Mouse (Mus musculus): ENCODE data around the gene Susd1. TPM values are rescaled to one million over a fixed set of nuclear protein-coding genes. Genes with fewer than 3 reads are reported as not detected.

Susd1 gene
- 216 TPM in 1 of 2 replicates, not detected in the other for polyA plus RNA-seq (2012; ENCODE audit: insufficient read depth, insufficient read length, low replicate concordance, missing spikeins)

DNA sequence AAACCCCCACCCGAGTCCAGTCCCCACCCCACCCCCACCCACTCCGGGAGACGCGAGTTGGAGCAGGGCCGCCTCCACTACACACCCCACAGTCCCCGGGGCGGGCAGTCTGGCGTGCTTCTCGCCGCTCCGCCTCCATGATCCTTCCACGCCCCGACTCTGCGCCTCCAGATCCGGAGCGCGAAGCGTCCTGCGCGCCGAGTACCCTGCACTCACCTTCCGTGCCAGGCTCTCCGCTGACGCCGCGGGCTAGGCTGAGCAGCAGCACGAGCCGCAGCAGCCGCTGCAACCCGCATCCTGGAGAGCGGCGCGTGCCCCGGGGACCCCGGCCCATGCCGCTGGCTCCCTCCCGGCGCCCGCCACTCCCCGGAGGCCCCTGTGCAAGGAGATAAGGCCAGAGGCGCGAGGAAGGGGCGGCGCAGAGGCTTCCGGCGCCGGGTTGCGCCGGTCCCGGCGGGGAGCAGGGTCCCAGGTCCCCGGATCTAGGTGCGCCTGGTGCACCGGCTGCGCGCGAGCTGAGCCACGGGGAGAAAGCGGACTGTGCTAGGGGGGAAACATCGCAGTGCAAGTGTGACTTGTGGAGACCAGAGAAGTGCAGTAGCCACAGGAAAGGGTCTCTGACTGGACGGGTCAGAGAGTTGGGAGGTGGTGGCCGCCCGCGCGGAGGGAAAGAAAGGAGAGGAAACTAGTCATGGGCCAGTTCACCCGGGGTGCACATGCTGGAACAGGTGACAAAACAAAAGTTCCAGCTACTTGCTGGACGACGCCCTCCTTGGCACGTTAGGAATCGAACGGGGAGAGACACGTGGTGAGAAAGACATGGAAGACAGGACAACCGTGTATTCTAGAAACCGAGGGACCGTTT, at the start of gene Susd1:
Susd1 (minus strand) TSS at position 644 of the 865 bp plus-strand sequence.
- Histone ChIP-seq H3K27ac (ENCODE audit: insufficient read depth, low read depth, low read length) (no peak within 1 kb of the TSS), H3K4me3 (ENCODE audit: insufficient read depth, low read depth, low read length) (peak within 1 kb of the TSS; percentile 72), H3K4me1 (ENCODE audit: control insufficient read depth, insufficient read depth, low read length) (peaks cover 2% of the 10 kb centered on the region; the same call in 1 of the 2 replicates)
- TF ChIP-seq POLR2A (IDR thresholded peaks at IDR 0.05; ENCODE audit: insufficient read depth, low read depth, low read length), result no peak
- WGBS, result under 1% methylated on average over 75 of the region's 75 CpGs

DNA sequence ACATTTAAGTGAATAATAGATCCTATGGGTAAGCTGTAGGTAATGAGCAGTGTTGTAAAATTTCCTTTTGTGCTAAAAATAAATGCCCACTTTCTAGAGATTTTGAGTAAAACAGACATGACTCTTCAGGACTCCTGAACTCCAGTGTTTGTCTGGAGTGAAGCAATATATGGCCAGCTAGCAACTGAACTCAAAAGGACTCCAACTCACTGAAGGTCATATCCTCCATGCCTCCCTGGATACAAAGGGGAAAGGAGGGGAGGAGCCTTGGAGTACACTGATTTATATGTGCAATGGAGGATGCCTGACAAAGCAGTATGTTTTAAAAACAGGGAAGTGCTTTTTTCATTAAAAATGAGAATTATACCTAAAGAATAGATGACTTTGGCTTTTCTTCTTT, 32.9 kb upstream of the Susd1 start:
- no peak overlapping the region for H3K4me3 ChIP-seq (ENCODE audit: insufficient read depth, low read depth, low read length)
- H3K27ac ChIP-seq (ENCODE audit: insufficient read depth, low read depth, low read length), result no peak overlapping the region
- no peaks in the 10 kb centered on the region for H3K4me1 ChIP-seq (ENCODE audit: control insufficient read depth, insufficient read depth, low read length)
- TF ChIP-seq CTCF (IDR thresholded peaks at IDR 0.05; ENCODE audit: insufficient read depth, low read depth, low read length) (no peak), POLR2A (IDR thresholded peaks at IDR 0.05; ENCODE audit: insufficient read depth, low read depth, low read length) (no peak)

DNA sequence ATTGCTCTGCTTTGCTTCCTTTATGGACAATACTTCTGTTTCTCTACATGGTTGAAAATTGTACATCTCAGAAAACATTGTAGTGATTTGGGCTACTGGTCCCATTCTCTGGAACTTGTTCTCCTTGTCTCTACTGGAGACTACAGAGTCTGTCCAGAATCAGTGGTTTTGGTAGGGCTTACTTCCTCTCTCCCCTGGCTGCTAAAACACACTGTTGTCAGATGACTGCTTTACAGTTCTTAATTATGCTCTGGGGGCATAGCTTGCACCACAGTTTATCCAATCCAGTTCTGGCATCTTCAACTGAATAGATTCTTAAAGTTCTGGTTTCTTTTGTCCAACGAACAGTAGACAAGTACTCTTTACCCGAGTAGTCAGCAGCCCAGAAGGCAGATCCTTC, 27.0 kb upstream of the Susd1 start:
- H3K27ac ChIP-seq (ENCODE audit: insufficient read depth, low read depth, low read length), result no peak overlapping the region
- TF ChIP-seq CTCF (IDR thresholded peaks at IDR 0.05; ENCODE audit: insufficient read depth, low read depth, low read length) (no peak), POLR2A (IDR thresholded peaks at IDR 0.05; ENCODE audit: insufficient read depth, low read depth, low read length) (no peak)
- H3K4me1 ChIP-seq (ENCODE audit: control insufficient read depth, insufficient read depth, low read length), result no peaks in the 10 kb centered on the region
- 64% methylated on average over 2 of the region's 2 CpGs for WGBS
- H3K4me3 ChIP-seq (ENCODE audit: insufficient read depth, low read depth, low read length), result no peak overlapping the region

DNA sequence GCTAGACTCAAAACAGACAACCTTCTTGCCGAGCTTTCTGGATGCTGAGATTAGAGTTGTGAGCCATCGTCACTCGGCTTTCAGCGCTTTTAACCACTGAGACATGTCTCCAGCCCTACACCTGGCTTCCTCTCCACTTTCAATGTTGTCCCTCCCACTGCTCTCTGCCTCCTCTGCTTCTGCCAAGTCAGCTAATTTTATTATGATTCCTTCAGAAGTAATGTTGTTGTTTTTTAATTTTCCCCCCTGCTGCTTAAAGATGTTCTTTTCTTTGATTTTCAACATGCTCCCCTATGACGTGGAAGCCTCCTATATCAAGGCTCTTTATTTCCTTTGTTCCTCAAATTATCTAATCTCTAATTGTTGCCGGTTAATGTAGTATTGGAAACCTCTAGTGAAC, 26.2 kb upstream of the Susd1 start:
- Histone ChIP-seq H3K4me3 (ENCODE audit: insufficient read depth, low read depth, low read length) (no peak overlapping the region), H3K27ac (ENCODE audit: insufficient read depth, low read depth, low read length) (no peak overlapping the region), H3K4me1 (ENCODE audit: control insufficient read depth, insufficient read depth, low read length) (no peaks in the 10 kb centered on the region)
- WGBS, result 77% methylated on average over 6 of the region's 6 CpGs
- no peak for TF ChIP-seq POLR2A (IDR thresholded peaks at IDR 0.05; ENCODE audit: insufficient read depth, low read depth, low read length)
- no peak for TF ChIP-seq CTCF (IDR thresholded peaks at IDR 0.05; ENCODE audit: insufficient read depth, low read depth, low read length)

DNA sequence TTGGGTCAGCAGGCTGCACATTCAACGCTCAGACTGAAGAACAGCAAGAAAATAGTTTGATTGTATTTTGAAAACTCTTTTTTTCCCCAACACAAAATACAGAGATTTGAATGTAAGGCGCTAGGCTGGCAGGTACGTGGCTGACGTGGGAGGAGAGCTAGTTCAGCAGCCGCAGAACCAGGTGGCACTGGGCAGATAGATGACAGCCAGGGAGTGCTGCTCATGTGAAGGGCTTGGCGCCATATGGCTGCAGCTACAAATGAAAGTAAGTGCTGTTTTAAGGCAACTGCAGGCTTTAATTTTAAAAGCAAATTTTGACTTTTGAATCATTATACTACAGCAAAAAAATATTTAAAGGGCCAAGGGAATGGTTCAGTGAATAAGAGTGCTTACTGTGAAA, 24.1 kb upstream of the Susd1 start:
- Histone ChIP-seq H3K4me3 (ENCODE audit: insufficient read depth, low read depth, low read length) (no peak overlapping the region), H3K4me1 (ENCODE audit: control insufficient read depth, insufficient read depth, low read length) (no peaks in the 10 kb centered on the region), H3K27ac (ENCODE audit: insufficient read depth, low read depth, low read length) (no peak overlapping the region)
- 69% methylated on average over 6 of the region's 6 CpGs for WGBS
- TF ChIP-seq CTCF (IDR thresholded peaks at IDR 0.05; ENCODE audit: insufficient read depth, low read depth, low read length), result no peak

DNA sequence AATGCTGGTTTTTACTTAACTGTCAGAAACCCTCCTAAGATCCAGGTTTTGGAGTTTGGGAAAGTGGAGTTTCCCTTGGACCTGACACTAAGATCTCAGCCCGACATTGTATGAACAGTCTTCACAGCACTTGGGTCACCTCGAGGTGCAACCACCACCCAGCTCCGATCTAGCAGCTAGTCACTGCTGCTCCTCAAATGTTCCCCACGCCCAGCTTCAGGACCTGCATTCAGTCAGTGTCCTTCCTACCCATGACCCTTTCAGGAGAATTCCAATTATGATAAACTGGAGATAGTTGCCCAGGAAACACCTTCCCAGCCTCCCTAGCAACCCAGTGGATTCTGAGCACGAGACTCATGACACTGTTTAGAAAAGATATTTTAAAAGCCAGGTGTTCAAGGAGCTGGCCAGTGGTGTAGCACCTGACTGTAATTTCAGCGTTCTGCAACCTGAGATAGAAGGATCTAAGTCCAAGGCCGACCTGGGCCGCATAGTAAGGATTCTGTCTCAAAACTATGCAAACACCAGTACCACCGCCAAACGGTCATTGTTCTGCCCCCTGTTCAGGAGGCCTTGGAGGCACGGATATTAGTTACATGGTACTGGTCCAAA, 22.8 kb upstream of the Susd1 start:
- WGBS, result 84% methylated on average over 11 of the region's 11 CpGs
- Histone ChIP-seq H3K4me1 (ENCODE audit: control insufficient read depth, insufficient read depth, low read length) (no peaks in the 10 kb centered on the region), H3K4me3 (ENCODE audit: insufficient read depth, low read depth, low read length) (no peak overlapping the region), H3K27ac (ENCODE audit: insufficient read depth, low read depth, low read length) (no peak overlapping the region)
- TF ChIP-seq POLR2A (IDR thresholded peaks at IDR 0.05; ENCODE audit: insufficient read depth, low read depth, low read length), result no peak
- TF ChIP-seq CTCF (IDR thresholded peaks at IDR 0.05; ENCODE audit: insufficient read depth, low read depth, low read length), result no peak

DNA sequence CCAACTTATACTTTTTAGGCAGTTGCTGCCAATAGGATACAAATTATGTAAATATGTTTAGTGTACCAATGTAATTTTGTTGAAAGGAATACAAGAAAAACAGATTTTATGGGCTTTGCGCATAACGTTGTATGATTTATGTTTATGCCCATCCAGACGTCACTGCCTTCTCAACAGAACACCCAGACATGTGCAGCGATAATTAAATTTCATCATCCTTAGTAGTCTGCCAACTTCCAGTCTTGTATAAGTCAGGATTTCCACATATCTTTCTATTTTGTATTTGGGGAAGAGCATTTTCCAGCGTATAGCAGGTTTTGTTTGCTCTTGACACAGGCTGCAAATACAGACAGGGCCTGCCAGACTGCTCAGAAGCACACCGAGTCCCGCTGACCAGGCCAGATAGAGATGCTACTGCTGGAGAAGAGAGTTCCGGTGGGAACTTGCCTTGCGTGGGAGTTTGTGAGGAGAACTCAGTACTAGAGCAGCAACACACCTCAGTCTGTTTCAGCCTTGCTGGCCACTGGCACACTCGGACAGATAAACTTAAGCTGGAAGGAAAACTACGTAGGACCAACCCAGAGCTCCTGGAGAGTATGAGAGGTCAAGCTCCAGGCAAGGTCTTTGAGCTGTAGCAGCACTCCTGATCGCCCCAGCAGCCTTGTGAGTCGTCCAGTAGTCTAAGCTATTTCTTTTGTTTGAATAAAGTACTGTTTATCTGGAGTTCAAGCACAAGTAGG, 21.0 kb upstream of the Susd1 start:
- Histone ChIP-seq H3K4me3 (ENCODE audit: insufficient read depth, low read depth, low read length) (no peak overlapping the region), H3K27ac (ENCODE audit: insufficient read depth, low read depth, low read length) (no peak overlapping the region), H3K4me1 (ENCODE audit: control insufficient read depth, insufficient read depth, low read length) (no peaks in the 10 kb centered on the region)
- TF ChIP-seq CTCF (IDR thresholded peaks at IDR 0.05; ENCODE audit: insufficient read depth, low read depth, low read length) (no peak), POLR2A (IDR thresholded peaks at IDR 0.05; ENCODE audit: insufficient read depth, low read depth, low read length) (no peak)
- WGBS, result 91% methylated on average over 13 of the region's 13 CpGs

DNA sequence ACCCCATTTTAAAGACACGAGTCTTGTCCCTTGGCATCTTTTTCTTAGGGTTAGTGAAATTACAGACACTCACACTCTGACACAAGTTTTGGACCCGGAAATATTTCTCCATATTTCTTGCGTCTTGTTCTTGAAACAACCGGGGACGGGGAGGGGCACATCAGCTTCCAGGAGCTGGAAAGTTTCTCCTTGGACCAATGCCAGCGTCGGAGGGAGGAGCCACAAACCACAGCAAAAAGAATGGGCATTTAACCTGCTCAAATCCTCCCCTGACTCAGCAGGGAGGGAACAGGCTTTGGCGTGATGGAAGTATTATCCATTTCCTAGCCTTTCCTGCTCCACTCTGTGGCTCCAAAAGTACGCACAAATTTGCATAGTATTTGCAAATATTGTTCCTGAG, 19.5 kb upstream of the Susd1 start:
- TF ChIP-seq CTCF (IDR thresholded peaks at IDR 0.05; ENCODE audit: insufficient read depth, low read depth, low read length) (no peak), POLR2A (IDR thresholded peaks at IDR 0.05; ENCODE audit: insufficient read depth, low read depth, low read length) (no peak)
- Histone ChIP-seq H3K27ac (ENCODE audit: insufficient read depth, low read depth, low read length) (no peak overlapping the region), H3K4me3 (ENCODE audit: insufficient read depth, low read depth, low read length) (no peak overlapping the region), H3K4me1 (ENCODE audit: control insufficient read depth, insufficient read depth, low read length) (no peaks in the 10 kb centered on the region)
- 37% methylated on average over 9 of the region's 9 CpGs for WGBS

DNA sequence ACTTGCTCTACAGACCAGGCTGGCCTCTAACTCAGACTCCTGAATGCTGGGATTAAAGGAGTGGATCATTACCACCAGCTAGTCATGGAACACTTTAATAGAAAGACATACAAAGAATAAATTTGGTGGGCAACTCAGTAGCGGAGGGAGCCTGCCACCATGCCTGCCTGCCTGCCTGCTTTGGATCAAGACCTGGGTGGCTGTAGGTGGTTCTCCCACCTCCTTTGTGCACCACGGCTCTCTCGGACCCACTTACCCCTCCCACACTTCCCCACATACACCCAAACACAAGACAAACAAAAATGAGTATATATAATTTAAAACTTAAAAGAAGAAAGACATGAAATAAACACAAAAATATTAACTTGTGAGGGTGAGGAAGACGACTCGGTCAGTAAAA, 18.7 kb upstream of the Susd1 start:
- H3K27ac ChIP-seq (ENCODE audit: insufficient read depth, low read depth, low read length), result no peak overlapping the region
- no peak overlapping the region for H3K4me3 ChIP-seq (ENCODE audit: insufficient read depth, low read depth, low read length)
- H3K4me1 ChIP-seq (ENCODE audit: control insufficient read depth, insufficient read depth, low read length), result no peaks in the 10 kb centered on the region
- WGBS, result 90% methylated on average over 5 of the region's 5 CpGs
- no peak for TF ChIP-seq POLR2A (IDR thresholded peaks at IDR 0.05; ENCODE audit: insufficient read depth, low read depth, low read length)
- TF ChIP-seq CTCF (IDR thresholded peaks at IDR 0.05; ENCODE audit: insufficient read depth, low read depth, low read length), result no peak
